Mouse (Mus musculus): Measurements from ENCODE around the gene Trim58.

Gene Trim58

GRCm38 (mm10) chr11:58655151-58655550, 14.9 kb downstream of the Trim58 start:
- DNase-seq = no peak

GRCm38 (mm10) chr11:58658596-58658995, 18.3 kb downstream of the Trim58 start, which contains the start of gene Olfr322:
TSS of gene Olfr322 (plus strand) at chr11:58658782.
- DNase-seq = no peak

- no peak for DNase-seq
Measured at GRCm38 (mm10) chr11:58669252-58669651, 29.0 kb downstream of the Trim58 start.

- no peak for DNase-seq
Measured at GRCm38 (mm10) chr11:58671825-58672224, 31.6 kb downstream of the Trim58 start.

- no peak for DNase-seq
Measured at GRCm38 (mm10) chr11:58680799-58681198, 40.5 kb downstream of the Trim58 start, which contains the start of gene Olfr320. TSS of gene Olfr320 (plus strand) at chr11:58681099.

- no peak for DNase-seq
Measured at GRCm38 (mm10) chr11:58698862-58699261, 58.6 kb downstream of the Trim58 start, which contains the start of gene Olfr319. TSS of gene Olfr319 (plus strand) at chr11:58699162.

Data from retina, postnatal 1 day (tissue).